30 mouse cellular contexts compared by ENCODE assay signal in the genomic region with DNA sequence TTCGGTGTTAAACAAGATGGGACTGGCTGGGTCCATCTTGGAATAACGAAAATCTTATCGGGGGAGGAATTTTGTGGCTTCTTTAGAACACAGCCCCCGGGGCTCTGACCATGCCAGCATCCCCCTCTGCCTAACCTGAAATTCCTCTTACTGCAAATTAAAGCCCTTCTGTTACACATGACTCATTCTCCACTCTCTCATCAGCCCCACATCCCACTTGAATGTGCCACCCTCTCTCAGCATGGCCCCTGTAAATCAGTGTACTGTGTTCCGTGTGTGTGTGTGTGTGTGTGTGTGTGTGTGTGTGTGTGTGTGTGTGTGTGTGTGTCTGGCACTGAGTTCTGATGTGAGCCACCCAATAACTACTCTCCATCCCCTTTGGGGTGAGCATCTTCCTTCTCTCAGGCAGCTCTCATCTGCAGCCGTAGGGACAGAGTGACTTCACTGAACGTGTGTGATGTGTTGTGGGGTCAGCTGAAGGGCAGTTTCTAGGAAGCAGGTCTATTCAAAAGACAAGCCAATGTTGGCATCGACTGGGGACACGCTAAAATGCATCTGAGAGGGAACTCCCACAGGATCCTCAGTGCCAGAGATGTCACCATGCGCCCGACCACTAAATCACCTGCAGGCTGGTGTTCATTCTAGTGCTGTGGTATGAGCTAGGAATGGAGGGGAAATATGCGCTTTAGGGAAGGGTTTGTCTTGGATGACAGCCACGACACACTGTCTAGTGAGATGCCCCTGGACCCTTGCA. TPM values are rescaled to one million over a fixed set of nuclear protein-coding genes. Genes with fewer than 3 reads are reported as not detected.
DNase-seq lines count a peak whose midpoint lies in the region; ATAC-seq and TF ChIP-seq lines count a peak whose summit lies in the region.
"Had no signal": no experiment of that assay in that cellular context is flagged by ENCODE, and none has a peak within 500 bp of the region (broad histone marks: within the 10 kb centered on the region; RNA-seq: fewer than 3 reads in every experiment).

No protein-coding gene starts in this region.

- no peaks in the 10 kb centered on the region for H3K36me3 ChIP-seq in hindbrain, embryonic 16.5 days (ENCODE audit: control insufficient read depth, insufficient read depth, low read length)
- no peaks in the 10 kb centered on the region for H3K36me3 ChIP-seq in hindbrain, postnatal 0 days (ENCODE audit: insufficient read depth, low read length)
- H3K36me3 ChIP-seq in midbrain, embryonic 11.5 days (ENCODE audit: control insufficient read depth, insufficient read depth, low read length): no peaks in the 10 kb centered on the region
- H3K36me3 ChIP-seq in midbrain, postnatal 0 days (ENCODE audit: insufficient read depth, low read length): no peaks in the 10 kb centered on the region
- H3K36me3 ChIP-seq: embryonic facial prominence, embryonic 10.5 days; embryonic facial prominence, embryonic 15.5 days; forebrain, embryonic 12.5 days; heart, embryonic 12.5 days; kidney, embryonic 15.5 days; neural tube, embryonic 12.5 days had no signal

- TF ChIP-seq CTCF in hindbrain, postnatal 0 days (IDR thresholded peaks at IDR 0.05; ENCODE audit: low read depth): no peak
- TF ChIP-seq CTCF in midbrain, postnatal 0 days (IDR thresholded peaks at IDR 0.05): no peak

- no peaks in the 10 kb centered on the region for H3K9me3 ChIP-seq in hindbrain, embryonic 16.5 days (ENCODE audit: control insufficient read depth, low read length)
- no peaks in the 10 kb centered on the region for H3K9me3 ChIP-seq in hindbrain, postnatal 0 days (ENCODE audit: low read length)
- no peaks in the 10 kb centered on the region for H3K9me3 ChIP-seq in midbrain, embryonic 11.5 days (ENCODE audit: control insufficient read depth, low read length)
- no peaks in the 10 kb centered on the region for H3K9me3 ChIP-seq in midbrain, postnatal 0 days (ENCODE audit: low read length)
- H3K9me3 ChIP-seq: embryonic facial prominence, embryonic 10.5 days; embryonic facial prominence, embryonic 15.5 days; forebrain, embryonic 12.5 days; heart, embryonic 12.5 days; kidney, embryonic 15.5 days; neural tube, embryonic 12.5 days had no signal

- ATAC-seq in hindbrain, embryonic 16.5 days: 0 out of 2 replicates have a peak, but pooled peaks have one; percentile 14
- ATAC-seq in hindbrain, postnatal 0 days: no peak
- no peak for ATAC-seq in midbrain, embryonic 11.5 days (ENCODE audit: low FRiP score)
- ATAC-seq in midbrain, postnatal 0 days (ENCODE audit: low FRiP score): no peak
- ATAC-seq: activated CD4-positive, CD25-positive, alpha-beta regulatory T cell, adult 4 months; CD4-positive, CD25-positive, alpha-beta regulatory T cell, adult 4 months; forebrain, postnatal 0 days had no signal

- DNase-seq in hindbrain, postnatal 0 days (ENCODE audit: low spot score): no peak
- DNase-seq in midbrain, embryonic 11.5 days (ENCODE audit: low spot score, missing footprints): peak; percentile 73
- no peak for DNase-seq in midbrain, postnatal 0 days (ENCODE audit: low spot score)
- peak; percentile 36 for DNase-seq in retina, postnatal 1 day
- no peak for DNase-seq in retina, embryonic 14.5 days (ENCODE audit: low spot score)
- no peak for DNase-seq in thymus, postnatal 25 days
- DNase-seq: adrenal gland, adult 2 months; adrenal gland, postnatal 36 days; cerebellum, adult 8-10 months; cerebellum, postnatal 25 days; forebrain, postnatal 0 days; gastrocnemius, postnatal 14 days; kidney, adult 18-20 months; kidney, postnatal 25 days; lung, adult 2 months; lung, postnatal 10 days; right cerebral cortex, postnatal 4 days; thymus, adult 18-20 months; thymus, postnatal 36 days had no signal

- H3K4me1 ChIP-seq in hindbrain, embryonic 16.5 days (ENCODE audit: control insufficient read depth, insufficient read depth, low read depth, low read length): peaks cover 6% of the 10 kb centered on the region
- H3K4me1 ChIP-seq in hindbrain, postnatal 0 days (ENCODE audit: insufficient read depth, low read length): 0 out of 2 replicates have a peak, but pooled peaks cover 5% of the 10 kb centered on the region
- no peaks in the 10 kb centered on the region for H3K4me1 ChIP-seq in midbrain, embryonic 11.5 days (ENCODE audit: control insufficient read depth, insufficient read depth, low read length)
- 0 out of 2 replicates have a peak, but pooled peaks cover 8% of the 10 kb centered on the region for H3K4me1 ChIP-seq in midbrain, postnatal 0 days (ENCODE audit: insufficient read depth, low read length)

- H3K9ac ChIP-seq in hindbrain, embryonic 16.5 days (ENCODE audit: low read depth, low read length): no peak overlapping the region
- H3K9ac ChIP-seq in hindbrain, postnatal 0 days (replicated peaks; ENCODE audit: low read length): no peak overlapping the region
- H3K9ac ChIP-seq in midbrain, embryonic 11.5 days (ENCODE audit: low read length): no peak overlapping the region
- no peak overlapping the region for H3K9ac ChIP-seq in midbrain, postnatal 0 days (replicated peaks; ENCODE audit: low read length, poor library complexity, severe bottlenecking)
- H3K9ac ChIP-seq: embryonic facial prominence, embryonic 15.5 days; forebrain, embryonic 12.5 days; forebrain, postnatal 0 days; heart, embryonic 12.5 days; hindbrain, embryonic 14.5 days; kidney, embryonic 15.5 days; neural tube, embryonic 12.5 days had no signal

- no peak overlapping the region for H3K4me2 ChIP-seq in hindbrain, embryonic 16.5 days (ENCODE audit: low read length)
- no peak overlapping the region for H3K4me2 ChIP-seq in hindbrain, postnatal 0 days (ENCODE audit: low read depth, low read length)
- no peak overlapping the region for H3K4me2 ChIP-seq in midbrain, embryonic 11.5 days
- H3K4me2 ChIP-seq in midbrain, postnatal 0 days (ENCODE audit: low read depth, low read length, poor library complexity, severe bottlenecking): no peak overlapping the region
- H3K4me2 ChIP-seq: embryonic facial prominence, embryonic 15.5 days; forebrain, embryonic 12.5 days; heart, embryonic 12.5 days; hindbrain, embryonic 14.5 days; kidney, embryonic 15.5 days; neural tube, embryonic 12.5 days had no signal

- 62% methylated on average over 13 of the region's 13 CpGs for WGBS in hindbrain, embryonic 16.5 days
- 58% methylated on average over 13 of the region's 13 CpGs for WGBS in hindbrain, postnatal 0 days
- 80% methylated on average over 13 of the region's 13 CpGs for WGBS in midbrain, embryonic 11.5 days
- 73% methylated on average over 13 of the region's 13 CpGs for whole genome bisulfite sequencing in midbrain, postnatal 0 days

- H3K27ac ChIP-seq in hindbrain, embryonic 16.5 days (ENCODE audit: low read depth, low read length): no peak overlapping the region
- H3K27ac ChIP-seq in hindbrain, postnatal 0 days: no peak overlapping the region
- H3K27ac ChIP-seq in midbrain, embryonic 11.5 days (ENCODE audit: low read depth, low read length): no peak overlapping the region
- H3K27ac ChIP-seq in midbrain, postnatal 0 days (ENCODE audit: low read depth, low read length): no peak overlapping the region
- H3K27ac ChIP-seq: embryonic facial prominence, embryonic 10.5 days; embryonic facial prominence, embryonic 15.5 days; forebrain, embryonic 12.5 days; hindbrain, embryonic 14.5 days; kidney, embryonic 15.5 days; neural tube, embryonic 12.5 days; stomach, postnatal 0 days had no signal

- H3K27me3 ChIP-seq in hindbrain, embryonic 16.5 days (replicated peaks; ENCODE audit: control insufficient read depth, insufficient read depth, low read length): no peaks in the 10 kb centered on the region
- no peaks in the 10 kb centered on the region for H3K27me3 ChIP-seq in hindbrain, postnatal 0 days (ENCODE audit: insufficient read depth, low read length)
- no peaks in the 10 kb centered on the region for H3K27me3 ChIP-seq in midbrain, embryonic 11.5 days (ENCODE audit: control insufficient read depth, insufficient read depth, low read length)
- no peaks in the 10 kb centered on the region for H3K27me3 ChIP-seq in midbrain, postnatal 0 days (ENCODE audit: insufficient read depth, low read length)
- H3K27me3 ChIP-seq: embryonic facial prominence, embryonic 15.5 days; kidney, embryonic 15.5 days; neural tube, embryonic 12.5 days had no signal

- H3K4me3 ChIP-seq in hindbrain, embryonic 16.5 days (ENCODE audit: low read length): no peak overlapping the region
- no peak overlapping the region for H3K4me3 ChIP-seq in hindbrain, postnatal 0 days (ENCODE audit: low read length)
- H3K4me3 ChIP-seq in midbrain, embryonic 11.5 days (ENCODE audit: low read depth, low read length): no peak overlapping the region
- no peak overlapping the region for H3K4me3 ChIP-seq in midbrain, postnatal 0 days (ENCODE audit: low read depth, low read length)
- H3K4me3 ChIP-seq: embryonic facial prominence, embryonic 10.5 days; embryonic facial prominence, embryonic 15.5 days; forebrain, embryonic 12.5 days; heart, embryonic 12.5 days; kidney, embryonic 15.5 days; neural tube, embryonic 12.5 days had no signal

RNA-seq across cellular contexts. Expression of a gene that starts 11.0 kb away (rescaled TPM):
- 20.7 and 23.2 TPM in 2 replicates for polyA plus RNA-seq in hindbrain, embryonic 16.5 days (2015; fragmentation: Nextera tagmentation; extraction: Ambion mirVana)
- 5.0 and 9.9 TPM in 2 replicates for total RNA-seq in hindbrain, postnatal 0 days (2014; rRNA removed)
- polyA plus RNA-seq in hindbrain, postnatal 0 days (2015; fragmentation: Nextera tagmentation; extraction: Ambion mirVana): 7.3 and 9.0 TPM in 2 replicates
- 33.1 and 35.7 TPM in 2 replicates for polyA plus RNA-seq in midbrain, embryonic 11.5 days (2014; fragmentation: Nextera tagmentation; extraction: Ambion mirVana)
- total RNA-seq in midbrain, postnatal 0 days (2014; rRNA removed): 6.9 and 18.1 TPM in 2 replicates
- 11.1 and 11.9 TPM in 2 replicates for polyA plus RNA-seq in midbrain, postnatal 0 days (2015; fragmentation: Nextera tagmentation; extraction: Ambion mirVana)

Comparison
In these comparisons a context has a peak if more than half of its experiments do, and no peak if none do; other contexts are left out.
1. DNase-seq: peak in midbrain, embryonic 11.5 days (single experiment) and retina, postnatal 1 day (single experiment); none in hindbrain, postnatal 0 days (single experiment), midbrain, postnatal 0 days (single experiment), retina, embryonic 14.5 days (single experiment) and thymus, postnatal 25 days (single experiment).